Mouse (Mus musculus): ENCODE data around the gene Wdr72.

Wdr72 gene

GRCm38 (mm10) chr9:74187401-74188029 is 77.4 kb downstream of the Wdr72 start:
- CTCF ChIA-PET, result no interaction called here
- POLR2A ChIA-PET, result interaction anchor here in 1 of 4 experiments (0.8 kb wide), 1 partner anchor 355 kb away, joined by 3 read pairs; no protein-coding TSS in a partner anchor

GRCm38 (mm10) chr9:74194898-74195297 is 84.7 kb downstream of the Wdr72 start:
- POLR2A ChIA-PET, result no interaction called here
- CTCF ChIA-PET, result no interaction called here

DNA sequence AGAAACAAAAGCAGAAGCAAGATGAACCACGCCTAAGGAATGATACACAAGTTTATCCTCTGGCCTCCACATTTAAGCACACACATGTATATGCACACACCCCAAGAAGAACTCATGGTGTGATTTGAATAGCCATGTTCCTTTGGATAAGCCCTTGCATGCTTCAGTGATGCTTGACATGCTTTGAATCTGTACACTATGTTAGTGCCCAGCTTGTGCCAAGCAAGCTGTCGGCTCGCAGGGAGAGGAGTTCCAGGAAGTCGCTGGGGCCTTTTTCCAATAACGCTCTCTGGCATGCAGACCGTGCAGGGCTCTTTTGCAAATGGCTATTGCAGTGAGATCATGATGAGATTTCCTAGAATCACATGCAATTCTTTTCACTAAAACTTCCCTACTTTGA is 118.1 kb downstream of the Wdr72 start:
- ChIA-PET CTCF (no interaction called here), POLR2A (no interaction called here)

DNA sequence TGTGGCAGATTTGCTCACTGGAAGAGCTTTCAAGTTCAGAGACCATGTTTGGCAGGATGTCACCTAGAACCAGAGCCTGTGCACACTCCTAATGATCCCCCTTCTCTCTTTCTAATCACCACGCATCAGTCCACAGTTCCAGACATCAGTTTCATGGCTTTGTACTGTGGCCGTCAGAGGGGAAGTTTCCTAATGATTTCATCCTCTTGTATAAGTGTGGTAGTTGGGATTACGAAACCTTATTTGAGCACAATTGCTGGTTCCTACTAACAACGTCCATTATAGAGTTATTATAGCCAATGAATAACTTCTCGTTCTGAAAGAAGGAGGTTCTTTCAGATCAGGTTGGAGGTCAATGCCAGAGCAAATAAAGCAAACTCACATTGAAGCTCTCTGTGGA is 131.1 kb downstream of the Wdr72 start:
- POLR2A ChIA-PET, result no interaction called here

GRCm38 (mm10) chr9:74248084-74248483 is 137.9 kb downstream of the Wdr72 start:
- ChIA-PET POLR2A (no interaction called here), CTCF (no interaction called here)

More for the DNA sequence above, 131.1 kb downstream of the Wdr72 start:
- CTCF ChIA-PET, result no interaction called here

DNA sequence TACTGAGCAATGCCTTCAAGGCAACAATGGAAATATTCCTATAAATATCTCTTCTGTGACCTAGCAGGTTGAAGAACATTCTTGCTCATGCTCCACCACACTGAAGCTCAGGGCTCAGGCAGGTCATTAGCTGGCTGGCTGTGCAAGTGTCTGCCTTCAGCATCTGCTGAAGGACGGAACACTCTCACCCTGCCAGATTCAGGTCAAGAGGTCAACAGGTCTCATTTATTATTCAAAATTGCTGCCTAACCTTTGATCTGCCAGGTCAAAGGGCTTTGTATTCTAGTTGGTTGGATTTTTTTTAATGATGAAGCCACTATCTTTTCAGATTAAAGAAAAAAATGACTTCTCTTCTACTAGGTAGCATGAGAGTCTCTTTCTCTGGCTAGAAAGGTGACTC is 139.3 kb downstream of the Wdr72 start:
- ChIA-PET CTCF (no interaction called here), POLR2A (no interaction called here)

- POLR2A ChIA-PET, result no interaction called here
- CTCF ChIA-PET, result no interaction called here
These were observed 140.4 kb downstream of the Wdr72 start for GRCm38 (mm10) chr9:74250522-74250921.

- CTCF ChIA-PET, result interaction anchor here in 1 of 4 experiments (0.6 kb wide), 1 partner anchor 883 kb away, joined by 3 read pairs; no protein-coding TSS in a partner anchor
- POLR2A ChIA-PET, result interaction anchor here in 1 of 4 experiments (0.9 kb wide), 1 partner anchor 24 kb away, joined by 3 read pairs; no protein-coding TSS in a partner anchor
These were observed 148.2 kb downstream of the Wdr72 start for GRCm38 (mm10) chr9:74258389-74258788.

GRCm38 (mm10) chr9:74277752-74278385 is 167.7 kb downstream of the Wdr72 start:
- ChIA-PET POLR2A (no interaction called here), CTCF (no interaction called here)

GRCm38 (mm10) chr9:74282072-74282471 is 171.9 kb downstream of the Wdr72 start:
- ChIA-PET CTCF (no interaction called here), POLR2A (interaction anchor here in 1 of 4 experiments (0.7 kb wide), 1 partner anchor 24 kb away, joined by 3 read pairs; no protein-coding TSS in a partner anchor)

GRCm38 (mm10) chr9:74286210-74286609 is 176.1 kb downstream of the Wdr72 start:
- POLR2A ChIA-PET, result no interaction called here

GRCm38 (mm10) chr9:74294479-74294878 is 184.3 kb downstream of the Wdr72 start:
- POLR2A ChIA-PET, result no interaction called here
- CTCF ChIA-PET, result no interaction called here

More at GRCm38 (mm10) chr9:74286210-74286609, 176.1 kb downstream of the Wdr72 start:
- CTCF ChIA-PET, result interaction anchor here in 2 of 4 experiments (0.7 to 1.7 kb wide), 3 partner anchors 30 to 742 kb away, joined by 3 to 4 read pairs (median 3); no protein-coding TSS in a partner anchor

GRCm38 (mm10) chr9:74318771-74319170 is 208.6 kb downstream of the Wdr72 start:
- ChIA-PET POLR2A (no interaction called here), CTCF (no interaction called here)

DNA sequence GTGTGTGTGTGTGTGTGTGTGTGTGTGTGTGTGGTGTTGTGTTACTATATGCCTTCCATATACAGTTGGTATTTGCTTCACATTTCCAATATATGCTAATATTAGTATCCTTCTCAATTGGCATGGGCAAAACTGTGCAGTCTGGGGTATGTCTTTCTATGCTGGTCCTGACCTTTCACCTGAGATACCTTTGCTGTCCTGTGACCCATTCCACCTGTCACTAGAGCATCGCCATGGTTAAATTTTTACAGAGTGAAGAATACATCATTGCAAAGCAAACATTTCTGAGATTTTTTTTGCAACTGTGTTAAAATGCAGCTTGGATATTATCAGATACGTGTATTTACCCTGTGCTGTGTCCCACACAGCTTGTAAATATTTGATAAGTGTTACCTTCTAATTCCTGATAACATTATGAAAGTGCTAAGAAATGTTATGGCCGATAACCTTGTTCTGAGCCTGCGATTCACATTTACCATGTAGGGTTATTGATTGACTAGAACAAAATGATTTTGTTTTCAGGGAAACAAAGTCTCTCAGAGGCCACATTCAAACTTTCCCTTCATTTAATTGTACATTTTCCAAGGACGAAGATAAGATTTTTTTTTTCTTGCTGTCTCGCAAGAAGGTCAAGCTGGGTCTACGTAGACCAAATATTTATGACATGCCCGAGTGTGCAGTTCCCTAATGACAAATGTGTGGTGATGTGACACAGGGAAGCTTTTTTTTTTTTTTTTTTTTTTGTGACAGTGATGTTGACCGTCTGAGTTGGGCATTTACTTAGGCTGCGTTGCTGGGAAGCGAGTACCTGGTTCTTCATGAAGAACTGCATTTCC is 214.2 kb downstream of the Wdr72 start:
- ChIA-PET POLR2A (interaction anchor here in 2 of 4 experiments (0.5 to 0.6 kb wide), 2 partner anchors 38 to 57 kb away, joined by 3 read pairs; no protein-coding TSS in a partner anchor), CTCF (no interaction called here)

DNA sequence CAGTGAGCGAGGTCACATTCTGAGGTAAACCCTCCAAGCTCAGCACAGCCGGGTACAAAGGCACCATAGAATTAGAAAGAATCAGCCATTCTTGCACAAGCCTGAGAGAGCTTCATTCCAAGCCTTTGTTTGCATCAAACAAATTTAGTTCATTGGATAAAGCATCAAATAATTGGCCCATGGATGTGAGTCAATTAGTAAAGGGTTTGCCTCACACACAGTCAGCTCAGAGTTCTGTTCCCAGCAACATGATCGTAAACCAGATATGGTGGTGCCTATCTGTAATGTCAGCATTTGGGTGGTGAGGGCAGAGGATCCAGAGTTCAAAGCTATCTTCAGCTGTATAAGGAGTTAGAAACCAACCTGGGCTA is 214.8 kb downstream of the Wdr72 start:
- ChIA-PET POLR2A (interaction anchor here in 1 of 4 experiments (0.5 kb wide), 1 partner anchor 136 kb away, joined by 3 read pairs; no protein-coding TSS in a partner anchor), CTCF (no interaction called here)

DNA sequence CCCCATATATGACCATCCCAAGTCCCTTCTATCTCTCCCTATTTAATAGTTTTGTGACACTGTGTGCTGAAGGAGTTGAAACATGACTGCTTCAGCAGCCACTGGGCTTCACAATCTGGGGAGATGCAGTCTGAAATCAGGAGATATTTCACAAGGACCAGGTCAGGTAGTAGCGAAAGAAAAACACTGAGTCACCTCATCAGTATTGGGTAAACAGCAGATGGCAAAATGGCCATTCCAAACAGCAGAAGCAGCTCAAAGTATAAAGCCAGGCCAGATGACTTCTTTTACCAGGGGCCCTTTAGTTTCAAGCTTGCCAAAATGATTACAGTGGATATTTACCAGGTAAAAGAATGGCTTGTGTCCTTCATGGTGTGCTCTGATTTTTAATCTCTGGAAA is 215.8 kb downstream of the Wdr72 start:
- CTCF ChIA-PET, result no interaction called here
- POLR2A ChIA-PET, result interaction anchor here in 1 of 4 experiments (0.6 kb wide), 1 partner anchor 35 kb away, joined by 4 read pairs; no protein-coding TSS in a partner anchor

GRCm38 (mm10) chr9:74328821-74329220 is 218.7 kb downstream of the Wdr72 start:
- ChIA-PET CTCF (interaction anchor here in 1 of 4 experiments (0.6 kb wide), 1 partner anchor 12 kb away, joined by 3 read pairs; no protein-coding TSS in a partner anchor), POLR2A (no interaction called here)

GRCm38 (mm10) chr9:74330706-74331495 is 220.7 kb downstream of the Wdr72 start:
- POLR2A ChIA-PET, result no interaction called here
- CTCF ChIA-PET, result interaction anchor here in 1 of 4 experiments (1.1 kb wide), 1 partner anchor 540 kb away, joined by 4 read pairs; no protein-coding TSS in a partner anchor

DNA sequence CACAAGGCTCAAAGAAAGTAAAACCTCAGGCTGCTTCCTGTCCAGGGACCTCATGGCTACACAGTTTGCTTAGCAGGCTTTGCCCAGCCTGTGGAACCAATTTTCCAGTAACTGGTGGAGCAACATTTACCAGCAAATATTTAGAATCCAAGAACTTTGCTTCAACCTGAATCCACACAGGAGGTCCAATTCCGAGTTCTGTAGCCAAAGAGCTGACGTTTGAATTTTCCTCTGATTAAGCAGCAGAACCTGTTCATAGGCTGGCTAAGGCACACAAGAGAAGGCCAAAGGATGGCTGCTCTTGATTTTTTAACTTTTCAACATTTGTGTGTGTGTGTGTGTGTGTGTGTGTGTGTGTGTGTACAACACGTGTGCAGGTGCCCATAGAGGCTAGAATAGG is 222.2 kb downstream of the Wdr72 start:
- ChIA-PET POLR2A (no interaction called here), CTCF (interaction anchor here in 1 of 4 experiments (0.6 kb wide), 1 partner anchor 17 kb away, joined by 3 read pairs; no protein-coding TSS in a partner anchor)
